Mouse (Mus musculus): ENCODE measurements around the gene Cachd1.
A peak's percentile ranks its signal among the peaks of the same experiment; 100 is the strongest.

The Cachd1 gene

DNA sequence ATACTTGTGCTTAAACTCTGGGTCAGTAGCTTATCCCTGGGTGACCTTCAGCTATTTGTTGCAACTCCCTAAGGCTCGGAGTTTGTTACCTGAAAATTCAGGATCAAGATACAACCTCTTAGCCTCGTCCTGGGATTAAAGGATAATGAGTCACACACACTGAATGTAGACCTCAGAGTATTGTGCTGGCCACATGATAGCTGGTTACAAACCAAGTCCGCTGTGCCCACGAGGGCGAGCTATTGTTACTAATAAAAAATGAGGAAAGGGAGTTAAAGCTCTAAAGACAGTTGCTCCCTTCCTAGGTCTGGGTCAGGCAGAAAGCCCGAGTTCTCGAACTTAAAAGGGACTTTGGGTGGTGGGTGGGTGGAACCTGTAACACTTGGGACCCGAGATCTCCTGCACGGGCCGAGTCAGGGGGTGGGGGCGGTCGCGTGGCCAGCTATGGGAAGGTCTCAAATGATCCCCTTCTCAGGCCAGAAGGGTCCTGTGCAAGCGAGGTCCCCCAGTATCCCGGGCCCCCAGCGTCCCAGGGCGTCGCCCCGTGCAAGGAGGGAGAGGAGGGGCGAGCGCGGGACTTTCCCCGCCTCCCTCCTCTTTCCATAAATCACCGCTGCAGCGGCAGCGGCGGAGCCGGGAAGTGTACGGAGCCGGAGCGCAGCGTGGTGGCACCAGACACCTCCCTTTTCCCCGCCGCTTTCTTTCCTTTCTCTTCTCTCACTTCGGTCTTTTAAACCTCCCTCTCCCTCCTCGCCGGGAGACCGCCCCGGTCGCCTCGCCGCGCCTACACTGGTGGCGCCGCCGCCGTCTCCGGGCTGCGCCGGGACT is at the start of gene Cachd1:
TSS of gene Cachd1 (plus strand) at position 633 of the 828 bp plus-strand sequence.
- peak; percentile 23 to 56 for DNase-seq (ENCODE audit: low spot score in 2 of 2)

DNA sequence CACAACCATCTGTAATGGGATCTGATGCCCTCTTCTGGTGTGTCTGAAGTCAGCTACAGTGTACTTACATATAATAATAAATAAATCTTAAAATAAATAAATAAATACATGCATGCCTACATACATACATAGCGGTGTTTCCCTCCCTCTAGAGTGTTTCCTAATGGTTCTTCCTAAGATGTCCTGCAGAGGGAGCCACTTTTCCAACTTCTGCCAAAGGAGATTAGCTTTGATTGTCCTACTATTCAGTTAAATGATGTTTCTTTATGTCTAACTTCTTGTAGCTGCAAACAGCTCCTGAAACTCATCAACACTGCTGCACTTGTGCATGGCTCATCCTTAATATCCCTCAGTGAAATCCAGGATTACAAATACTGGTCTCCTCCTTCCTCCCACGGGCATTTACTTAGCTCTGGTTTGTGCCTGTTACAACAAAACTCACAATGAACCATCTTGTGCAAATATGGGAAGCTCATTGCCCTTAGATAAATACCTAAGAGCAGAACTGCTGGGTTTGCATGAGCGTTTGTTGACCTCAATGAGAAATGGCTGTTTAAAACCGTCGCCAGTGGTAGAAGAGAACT is 47.5 kb upstream of the Cachd1 start:
- peak in 1 of 2 experiments; percentile 28 for DNase-seq (ENCODE audit: low spot score in 2 of 2)

DNA sequence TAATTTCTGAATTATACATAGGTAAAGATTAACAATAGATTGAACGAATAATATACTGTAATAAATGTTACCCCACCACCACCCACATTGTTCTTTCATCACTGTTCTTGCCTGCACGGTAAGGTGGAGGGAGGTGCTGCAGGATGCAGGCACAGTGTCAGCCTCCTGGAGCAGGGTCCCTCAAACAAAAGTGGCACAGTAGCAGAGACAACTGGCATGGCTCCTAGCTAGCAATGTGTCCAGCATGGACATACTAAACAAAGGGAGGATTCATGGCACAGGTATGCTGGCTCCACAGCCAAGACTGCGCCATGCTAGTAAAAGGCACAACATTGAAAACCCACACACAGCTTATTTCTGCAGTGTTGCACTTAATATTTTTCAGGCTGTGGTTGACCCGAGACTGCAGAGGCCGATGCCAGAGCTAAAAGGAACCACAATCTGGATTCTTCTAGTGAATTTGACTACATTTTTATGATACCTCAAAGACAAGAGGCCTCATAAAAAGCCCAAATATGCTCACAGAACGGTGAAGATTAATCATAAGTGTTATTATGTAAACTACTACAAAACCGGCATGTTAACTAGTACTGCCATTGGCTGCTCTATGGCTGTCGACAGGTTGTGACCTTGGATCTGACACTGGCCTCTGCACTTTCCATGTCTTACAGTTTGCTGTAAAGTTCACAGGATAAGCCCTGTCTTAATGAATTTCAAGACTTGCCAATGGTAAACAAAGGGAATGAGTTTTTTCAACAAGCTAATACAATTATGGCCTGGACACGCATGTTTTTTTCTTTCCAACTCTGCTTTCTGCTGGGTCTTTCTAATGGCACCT is 41.2 kb upstream of the Cachd1 start:
- DNase-seq (ENCODE audit: low spot score in 2 of 2) = no peak

DNA sequence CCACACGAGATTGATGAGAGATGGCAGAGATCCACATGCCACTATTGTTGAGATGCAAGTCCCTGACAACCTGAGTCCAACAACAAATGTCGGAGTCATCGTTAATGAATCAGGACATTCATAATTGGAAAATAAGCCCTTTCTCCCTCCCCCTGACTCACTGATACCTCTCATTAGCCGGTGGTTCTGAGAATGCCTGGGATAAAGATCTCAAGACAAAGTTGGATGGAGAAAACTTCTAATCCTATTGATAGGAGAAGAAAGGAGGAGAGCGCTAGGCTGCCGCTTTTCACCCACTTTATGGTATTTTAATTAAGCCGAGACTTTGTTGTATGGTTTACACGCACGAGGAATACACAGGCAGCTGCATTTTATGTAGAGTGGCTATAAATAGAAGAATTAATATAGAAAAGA is 40.5 kb upstream of the Cachd1 start:
- DNase-seq (ENCODE audit: low spot score in 2 of 2) = no peak

DNA sequence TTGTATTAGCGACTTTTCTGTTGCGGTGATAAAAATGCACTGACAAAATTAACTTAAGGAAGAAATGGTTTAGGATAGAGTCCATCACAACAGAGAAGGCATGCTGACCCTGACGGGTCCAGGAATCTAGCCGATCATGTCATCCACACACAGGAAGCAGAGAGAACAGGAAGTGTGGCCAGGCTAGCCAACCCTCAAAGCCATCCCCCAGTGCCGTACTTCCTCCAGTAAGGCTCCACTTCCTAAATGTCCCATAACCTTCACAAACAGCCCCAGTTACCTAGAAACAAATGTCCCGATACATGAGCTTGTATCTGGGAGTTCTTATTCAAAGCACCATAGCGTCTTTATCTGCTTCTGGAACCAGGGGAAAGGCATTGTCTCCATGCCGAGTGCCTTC is 32.9 kb upstream of the Cachd1 start:
- DNase-seq (ENCODE audit: low spot score in 2 of 2) = no peak

DNA sequence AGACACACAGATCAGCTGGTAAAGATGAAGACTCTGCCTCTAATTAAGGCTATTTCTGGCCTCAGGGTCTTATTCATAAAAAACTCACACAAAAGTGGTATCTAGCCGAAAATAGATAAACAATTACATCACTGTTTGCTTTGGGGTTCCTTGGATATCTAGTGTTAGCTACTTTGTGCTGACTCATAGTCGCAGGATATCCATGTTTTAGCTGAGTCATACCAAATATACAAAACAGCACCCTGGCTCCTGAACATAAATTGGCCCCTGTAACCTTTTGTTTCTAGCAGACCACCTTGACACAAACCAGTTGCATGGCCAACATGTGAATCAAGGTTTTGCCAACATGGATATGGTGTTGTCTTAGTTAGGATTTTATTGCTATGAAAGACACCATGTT is 24.2 kb upstream of the Cachd1 start:
- DNase-seq (ENCODE audit: low spot score in 2 of 2) = no peak

DNA sequence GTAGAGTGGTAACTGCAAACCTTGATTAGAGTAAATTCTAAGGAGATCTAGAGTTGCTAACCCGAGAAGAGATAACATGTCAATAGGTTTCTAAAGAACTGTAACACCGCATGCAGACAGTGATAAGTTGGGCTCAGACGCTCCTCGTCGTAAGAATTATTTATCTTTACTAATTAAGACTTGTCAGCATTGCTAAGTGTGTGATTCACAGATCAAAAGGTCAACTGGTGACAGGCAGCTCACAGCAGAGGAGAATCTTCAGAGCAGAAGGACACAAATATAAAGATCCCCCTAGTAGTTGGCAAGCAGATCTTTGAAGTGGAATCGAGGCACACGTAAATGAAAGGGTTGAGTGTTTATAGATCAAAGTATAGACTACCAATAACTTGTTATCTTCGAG is 20.8 kb upstream of the Cachd1 start:
- DNase-seq (ENCODE audit: low spot score in 2 of 2) = no peak

DNA sequence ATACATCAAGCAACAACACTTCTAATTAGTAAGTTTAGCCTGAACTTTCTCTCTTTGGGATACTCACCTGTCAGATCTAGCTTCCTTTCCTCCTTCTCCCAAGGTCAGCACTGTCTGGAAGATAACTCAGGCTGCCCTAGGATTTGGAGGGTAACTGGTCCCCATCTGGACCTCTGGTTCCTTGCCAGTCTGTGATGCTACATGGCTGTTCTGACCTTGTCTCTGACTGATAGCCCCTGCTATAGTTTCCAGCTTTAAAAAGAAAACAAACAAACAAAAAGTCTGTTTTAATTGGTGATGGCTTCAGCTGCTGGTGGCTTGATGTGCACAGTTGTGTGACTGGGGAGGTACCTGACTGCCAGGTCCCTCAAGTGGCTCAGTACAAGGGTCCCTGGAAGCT is 20.0 kb upstream of the Cachd1 start:
- DNase-seq (ENCODE audit: low spot score in 2 of 2) = no peak

DNA sequence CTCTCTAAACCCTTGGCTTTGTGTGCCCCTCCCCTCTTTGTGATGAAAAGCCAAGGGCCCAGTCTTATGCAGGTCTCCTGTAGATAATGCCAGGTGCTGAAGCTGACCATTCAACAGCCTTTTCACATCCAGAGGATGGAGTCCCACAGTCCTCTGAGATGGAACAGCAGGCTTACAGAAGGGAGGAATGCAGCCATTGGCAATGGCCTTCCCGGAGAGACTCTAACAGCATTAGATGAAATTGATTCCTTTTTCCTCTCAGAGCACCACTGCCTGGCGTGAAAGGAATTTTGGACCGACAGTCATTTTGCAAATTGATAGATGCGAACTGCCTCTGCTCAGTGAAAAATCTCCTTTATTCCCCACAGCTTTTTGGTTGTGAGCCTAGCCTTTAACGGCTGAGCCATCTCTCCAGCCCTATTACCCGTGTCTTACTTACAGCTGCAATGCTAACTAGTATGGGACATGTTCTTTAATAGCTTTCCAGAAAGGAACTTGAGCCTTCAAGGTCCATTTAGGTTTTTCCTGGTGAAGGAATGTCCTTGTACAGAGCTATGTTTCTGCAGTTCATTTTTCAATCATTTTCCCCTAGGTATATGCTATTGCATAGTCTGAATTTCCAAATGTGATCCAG is 18.1 kb upstream of the Cachd1 start:
- no peak for DNase-seq (ENCODE audit: low spot score in 2 of 2)

DNA sequence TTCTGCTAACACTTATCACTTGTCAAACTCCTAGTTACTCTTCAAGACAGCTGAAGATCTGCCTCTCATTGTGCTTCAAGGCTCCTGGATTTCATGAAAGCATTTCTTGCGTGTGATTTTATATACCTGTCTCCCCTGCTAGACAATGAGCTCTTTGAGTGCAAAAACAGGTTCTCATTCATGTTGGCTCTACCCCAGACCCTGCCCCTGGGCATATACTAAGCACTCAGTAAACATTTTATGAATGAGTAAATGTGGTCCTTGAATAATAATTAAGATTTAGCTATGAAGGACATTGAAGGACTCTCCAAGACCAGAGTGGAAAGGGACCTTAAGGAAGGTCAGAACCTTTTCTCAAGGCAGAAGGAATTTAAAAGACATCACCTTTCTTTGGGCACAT is 16.9 kb upstream of the Cachd1 start:
- no peak for DNase-seq (ENCODE audit: low spot score in 2 of 2)

DNA sequence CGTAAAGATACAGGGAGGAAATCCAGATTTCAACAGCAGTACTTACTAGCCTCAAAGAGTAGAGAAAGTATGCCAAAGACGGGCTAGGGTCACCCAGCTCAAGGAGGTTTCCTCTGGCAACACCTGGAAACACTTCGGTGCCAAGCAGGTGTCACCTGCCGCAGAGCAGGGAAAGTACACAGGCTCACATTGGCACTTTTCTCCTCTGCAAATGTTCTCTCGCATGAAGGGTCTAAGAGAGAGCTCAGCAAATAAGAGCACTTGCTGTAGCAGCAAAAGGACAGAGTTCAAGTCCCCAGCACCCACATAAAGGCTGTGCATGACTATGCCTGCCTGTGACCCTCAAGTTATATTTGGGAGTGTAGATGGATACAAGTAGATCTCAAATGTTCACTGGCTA is 16.1 kb upstream of the Cachd1 start:
- no peak for DNase-seq (ENCODE audit: low spot score in 2 of 2)

DNA sequence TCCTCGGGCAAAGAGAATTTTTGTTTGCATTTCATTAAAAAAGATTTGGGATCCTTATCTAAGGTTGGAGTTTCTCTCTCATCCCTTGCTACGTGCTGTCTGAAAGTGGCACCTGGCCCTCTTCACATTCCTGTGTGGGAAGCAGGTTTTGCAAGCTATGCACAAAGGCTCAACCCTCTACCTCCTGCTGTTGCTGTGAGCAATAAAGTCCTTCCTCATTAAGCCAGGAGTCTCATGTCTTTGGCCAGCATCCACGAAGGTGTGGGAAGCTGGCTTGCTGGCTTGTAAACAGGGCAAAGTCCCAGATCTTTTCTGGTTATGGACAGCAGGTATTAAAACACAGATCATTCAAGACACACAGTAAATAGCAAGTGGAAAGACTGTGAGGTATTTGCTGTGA is 7.9 kb upstream of the Cachd1 start:
- DNase-seq (ENCODE audit: low spot score in 2 of 2) = no peak

DNA sequence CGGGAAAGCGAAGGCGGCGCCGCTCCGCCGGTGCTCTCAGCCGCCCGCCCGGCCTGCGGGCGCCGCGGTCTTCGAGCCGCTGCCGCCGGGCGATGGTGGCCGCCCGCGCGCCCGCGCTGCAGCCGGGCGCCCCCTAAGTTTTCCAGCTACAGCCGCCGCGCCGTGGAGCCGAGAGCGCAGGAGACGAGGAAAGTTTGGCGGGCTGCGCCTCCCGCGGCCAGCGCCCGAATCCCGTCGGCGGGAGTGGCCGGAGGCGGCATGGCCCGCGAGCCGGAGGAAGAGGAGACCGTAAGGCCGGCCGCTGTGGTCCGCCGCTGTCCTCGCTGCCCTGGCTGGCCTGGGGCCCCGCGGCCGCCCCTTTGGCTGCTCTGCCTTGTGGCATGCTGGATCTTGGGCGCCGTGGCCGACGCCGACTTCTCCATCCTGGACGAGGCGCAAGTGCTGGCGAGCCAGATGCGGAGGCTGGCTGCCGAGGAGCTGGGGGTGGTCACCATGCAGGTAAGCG is 448 bp downstream of the Cachd1 start:
- peak; percentile 24 to 57 for DNase-seq (ENCODE audit: low spot score in 2 of 2)

DNA sequence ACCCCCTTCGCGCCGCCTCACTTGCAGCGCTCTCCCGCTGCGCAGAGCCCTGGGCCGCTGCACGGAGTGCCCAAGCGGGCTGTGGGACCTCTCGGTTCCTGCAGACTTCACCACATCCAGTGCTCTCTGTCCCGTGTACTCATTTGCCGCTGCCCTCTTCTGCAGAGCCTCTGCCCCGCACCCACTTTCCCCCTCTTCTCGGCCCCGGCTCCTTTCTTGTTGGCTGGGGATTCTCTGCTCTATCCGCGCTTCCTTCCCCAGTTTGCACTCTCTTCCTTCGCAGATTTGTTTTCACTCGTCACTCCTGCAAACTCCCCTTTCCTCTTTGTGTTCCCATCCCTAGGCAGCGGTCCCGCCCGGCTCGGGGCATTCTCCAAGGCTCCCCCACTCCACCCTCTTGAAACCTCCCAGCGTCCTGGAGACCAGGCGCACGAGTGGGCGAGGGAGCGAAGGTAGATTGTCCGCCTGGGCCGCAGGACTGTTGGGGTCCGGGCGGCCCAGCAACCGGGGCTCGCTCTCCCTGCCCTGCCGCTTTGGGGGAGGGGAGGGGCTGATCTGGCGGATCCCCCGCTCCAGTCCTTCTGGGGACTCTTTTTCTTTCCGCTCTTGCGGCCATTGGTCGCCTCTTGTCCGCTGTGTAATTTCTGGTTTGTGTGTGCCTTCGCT is 1.0 kb downstream of the Cachd1 start:
- peak in 1 of 2 experiments; percentile 48 for DNase-seq (ENCODE audit: low spot score in 2 of 2)

DNA sequence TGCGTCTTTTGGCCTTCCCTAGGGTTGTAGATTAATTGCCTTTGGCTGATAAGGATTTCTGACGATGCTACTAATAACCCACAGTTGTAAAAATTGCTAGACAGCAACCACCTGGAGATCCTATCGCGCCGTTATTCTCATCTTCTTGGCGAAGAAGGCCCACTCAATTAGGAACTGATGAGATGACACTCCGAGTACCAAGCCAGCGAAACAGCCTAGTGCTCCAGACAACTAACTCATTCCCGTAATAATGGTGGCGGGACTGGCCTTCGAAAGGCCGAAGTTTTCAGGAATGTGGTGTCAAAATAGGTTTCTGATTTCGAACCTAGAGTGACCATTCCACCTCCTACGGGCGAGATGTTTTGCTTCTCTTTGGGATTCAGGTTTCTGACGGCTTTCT is 1.6 kb downstream of the Cachd1 start:
- DNase-seq (ENCODE audit: low spot score in 2 of 2) = no peak

DNA sequence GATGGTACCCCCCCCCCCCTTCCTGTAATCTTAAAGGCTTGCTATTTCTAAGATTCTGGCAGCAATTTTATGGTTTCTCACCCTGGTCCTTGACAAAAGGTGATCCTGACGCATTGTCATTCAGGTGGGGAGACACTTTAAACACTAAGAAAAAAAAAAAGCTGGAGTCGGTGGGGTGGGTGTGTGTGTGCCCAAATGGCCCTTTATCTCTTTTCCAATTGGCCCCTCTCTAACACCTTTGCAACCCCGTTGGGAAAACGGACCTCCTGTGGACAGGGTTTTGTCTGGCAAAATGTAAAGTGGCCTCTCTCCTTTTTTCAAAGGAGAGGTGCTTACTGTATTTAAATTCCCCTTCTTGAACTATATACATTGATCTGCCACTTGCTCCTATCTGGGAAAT is 2.5 kb downstream of the Cachd1 start:
- DNase-seq (ENCODE audit: low spot score in 2 of 2) = no peak

DNA sequence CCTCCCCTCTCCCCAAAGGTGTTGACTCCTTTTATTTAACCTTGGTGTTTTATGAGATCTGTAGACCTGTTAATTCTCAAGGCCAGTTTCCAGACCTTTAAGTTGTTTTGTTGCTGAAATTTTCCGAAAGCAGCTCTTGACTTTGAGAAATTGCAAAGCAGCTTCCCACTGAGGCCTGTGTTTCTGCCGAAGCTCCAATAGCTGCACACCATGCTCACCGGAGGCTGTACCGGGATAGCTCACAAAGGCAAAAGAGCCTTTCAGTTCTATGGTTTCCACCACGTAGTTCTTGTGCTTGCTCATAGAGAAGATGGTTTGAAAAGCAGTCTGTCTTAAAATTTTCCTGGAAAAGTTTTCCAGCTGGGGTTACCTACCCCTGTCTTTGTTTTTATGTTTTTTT is 3.2 kb downstream of the Cachd1 start:
- no peak for DNase-seq (ENCODE audit: low spot score in 2 of 2)

DNA sequence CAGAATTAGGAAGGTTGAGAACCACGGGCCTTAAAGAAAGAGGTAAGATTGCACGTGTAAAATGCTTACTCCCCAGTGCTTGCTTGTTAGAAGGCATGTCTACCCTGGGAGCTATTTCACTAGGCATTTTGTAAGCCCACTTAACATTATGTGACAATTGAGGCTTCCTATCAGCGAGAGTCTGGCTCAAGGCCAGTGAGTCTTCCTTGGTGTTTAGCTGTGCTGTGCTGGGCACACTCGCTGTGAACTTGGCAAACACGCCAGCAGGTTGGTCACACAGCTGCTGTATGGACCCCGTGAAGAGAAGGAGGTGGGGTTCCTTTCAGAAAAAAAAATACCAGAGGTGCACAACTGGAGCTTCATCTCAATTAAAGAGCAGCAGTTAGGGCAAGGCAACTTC is 4.4 kb downstream of the Cachd1 start:
- peak in 1 of 2 experiments; percentile 20 for DNase-seq (ENCODE audit: low spot score in 2 of 2)

DNA sequence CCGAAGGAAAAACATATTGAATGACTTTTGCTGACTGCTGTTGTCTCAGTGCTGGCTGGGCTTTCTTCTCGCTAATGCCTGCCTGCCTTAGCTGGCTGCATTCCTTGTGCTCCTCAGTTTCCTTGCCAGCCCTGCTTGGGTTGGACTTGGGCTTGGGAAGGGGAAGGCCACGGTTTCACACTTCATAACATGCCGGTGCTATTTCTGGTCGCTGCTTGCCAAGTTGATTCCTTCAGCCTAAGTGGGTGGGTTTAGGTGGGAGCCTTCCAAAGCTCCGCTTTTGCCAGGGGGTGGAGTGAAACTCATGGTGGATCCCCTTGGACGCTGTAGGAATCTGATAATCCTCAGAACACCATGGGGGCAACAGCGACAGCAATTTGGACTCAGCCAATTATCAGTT is 5.9 kb downstream of the Cachd1 start:
- peak in 1 of 2 experiments; percentile 8 for DNase-seq (ENCODE audit: low spot score in 2 of 2)

DNA sequence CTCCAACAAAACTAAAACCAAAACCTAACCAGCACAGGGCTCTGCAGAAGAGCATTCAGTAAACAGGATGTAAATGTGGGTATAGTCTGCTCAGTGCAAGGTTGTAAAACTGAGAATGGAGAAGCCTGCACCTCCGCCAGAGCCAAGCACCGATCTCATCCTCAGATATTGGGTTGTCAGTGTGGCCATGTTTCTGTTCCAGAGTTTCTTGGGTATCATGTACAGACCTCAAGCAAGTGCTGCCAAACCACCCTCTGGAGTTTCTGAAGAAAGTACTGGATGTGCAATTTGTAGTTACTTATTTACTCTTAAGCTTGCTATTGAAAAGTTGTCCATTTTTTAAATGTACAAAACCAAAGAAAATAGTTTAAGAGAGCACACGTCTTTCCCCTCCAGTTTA is 6.4 kb downstream of the Cachd1 start:
- no peak for DNase-seq (ENCODE audit: low spot score in 2 of 2)

DNA sequence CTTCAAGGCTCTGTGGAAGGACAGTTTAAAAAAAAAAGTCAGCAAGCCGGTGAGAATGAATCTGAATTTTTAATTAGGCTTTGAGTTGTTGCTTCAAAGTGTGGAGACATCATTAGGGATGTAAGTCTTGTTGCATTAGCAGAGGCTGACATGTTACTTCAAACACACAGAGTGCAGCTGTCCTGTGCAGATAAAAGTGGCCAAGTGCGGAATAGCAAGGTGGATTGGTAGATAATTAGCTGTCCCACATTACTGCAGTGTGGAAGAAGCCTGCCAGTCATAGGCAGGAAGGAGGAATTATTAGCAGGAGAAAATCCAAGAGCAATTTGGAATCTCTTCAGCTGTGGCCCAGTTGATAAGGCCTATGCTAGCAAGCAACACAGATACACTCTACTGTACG is 10.7 kb downstream of the Cachd1 start:
- DNase-seq (ENCODE audit: low spot score in 2 of 2) = no peak

Measured in cerebellum, postnatal 4 days (tissue).